Mouse (Mus musculus) cerebellum, adult 9-10 months (tissue): ENCODE results near the gene Morc4.

ENCODE experiments used
- DNase-seq: peaks from one replicate; pipeline ENCODE4 v3.0.0; 2022

The Morc4 gene

DNA sequence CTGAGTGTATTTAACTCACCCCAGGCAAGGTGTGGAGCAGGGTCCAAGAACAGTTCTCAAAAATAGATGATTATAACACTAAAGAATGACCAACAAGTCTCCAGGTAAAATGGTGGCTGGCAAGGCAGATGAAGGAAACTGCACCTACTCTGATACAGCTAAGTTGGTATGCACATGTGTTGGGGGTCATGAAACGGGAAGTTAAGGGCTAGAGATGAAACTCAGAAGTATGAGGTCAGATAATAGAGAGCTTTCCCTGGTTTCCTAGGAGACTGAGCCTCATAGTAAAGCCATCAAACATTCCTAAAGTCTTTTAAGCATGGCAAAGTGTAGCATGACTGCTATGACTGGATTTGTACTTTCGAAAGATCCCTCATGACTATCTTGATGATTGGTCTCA is 68.4 kb downstream of the Morc4 start:
- no peak for DNase-seq

DNA sequence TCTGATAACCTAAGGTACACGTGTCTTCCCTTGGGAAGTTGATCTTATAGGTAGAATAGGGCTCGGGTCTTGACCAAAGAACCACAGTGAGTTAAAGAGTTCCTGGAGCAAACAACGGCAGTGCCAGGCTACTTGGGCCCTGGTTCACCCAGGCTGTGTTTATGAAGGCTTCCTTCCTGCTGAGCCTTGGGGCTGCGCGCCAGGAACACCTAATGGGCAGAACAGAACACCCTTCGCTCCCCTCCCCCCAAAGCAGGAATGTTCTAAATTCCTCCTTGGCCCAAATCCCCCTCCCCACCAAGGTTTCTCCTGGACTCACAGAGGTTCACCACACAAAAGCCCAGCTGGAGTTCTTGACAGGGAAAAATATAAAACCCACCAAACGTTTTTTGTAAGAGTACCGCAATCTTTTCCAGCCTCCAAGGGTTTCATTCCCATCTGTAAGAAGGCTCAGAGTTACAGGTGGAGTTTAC is 71.0 kb downstream of the Morc4 start, which contains the start of gene Cldn2:
Gene Cldn2 (plus strand): TSS at position 423 of the 473 bp plus-strand sequence.
- DNase-seq, result no peak

DNA sequence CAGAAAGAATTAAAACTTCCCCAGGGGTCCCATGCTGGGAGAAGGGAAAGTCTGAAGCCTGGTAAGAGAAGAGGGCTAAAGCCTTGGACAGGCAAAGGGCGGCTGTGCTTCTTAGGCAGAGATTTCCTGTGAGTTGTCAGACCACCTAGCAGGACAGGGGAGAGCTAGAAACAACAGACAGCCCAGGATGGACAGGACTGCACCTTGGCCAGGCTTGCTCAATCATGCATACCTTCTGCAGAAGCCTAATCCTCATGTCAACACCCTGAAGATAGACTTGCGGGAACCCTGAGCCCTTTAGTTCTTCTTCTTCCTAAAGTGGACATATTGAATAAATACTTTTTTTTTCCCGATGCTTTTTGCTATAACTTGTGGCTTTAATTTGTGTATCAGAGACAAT is 71.5 kb downstream of the Morc4 start:
- DNase-seq, result no peak

DNA sequence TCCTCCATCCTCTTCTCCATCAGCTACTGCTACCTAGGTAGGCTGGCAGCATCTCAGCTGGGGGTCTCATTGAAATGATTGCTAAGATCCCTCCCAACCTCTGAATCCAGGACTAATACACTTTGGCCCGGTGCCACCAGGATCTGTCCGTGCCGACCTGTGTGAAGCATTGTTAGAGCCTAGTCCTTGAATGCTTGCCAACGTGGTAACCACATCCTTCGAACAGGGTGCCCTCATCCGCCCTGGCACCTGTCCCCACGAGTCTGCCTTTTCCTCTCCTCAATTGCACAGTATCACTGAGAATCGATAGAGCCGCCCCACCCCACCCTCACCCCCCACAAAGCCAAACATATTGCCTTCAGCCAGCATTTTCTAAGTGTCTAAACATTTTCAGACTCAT is 73.6 kb downstream of the Morc4 start:
- DNase-seq, result no peak

DNA sequence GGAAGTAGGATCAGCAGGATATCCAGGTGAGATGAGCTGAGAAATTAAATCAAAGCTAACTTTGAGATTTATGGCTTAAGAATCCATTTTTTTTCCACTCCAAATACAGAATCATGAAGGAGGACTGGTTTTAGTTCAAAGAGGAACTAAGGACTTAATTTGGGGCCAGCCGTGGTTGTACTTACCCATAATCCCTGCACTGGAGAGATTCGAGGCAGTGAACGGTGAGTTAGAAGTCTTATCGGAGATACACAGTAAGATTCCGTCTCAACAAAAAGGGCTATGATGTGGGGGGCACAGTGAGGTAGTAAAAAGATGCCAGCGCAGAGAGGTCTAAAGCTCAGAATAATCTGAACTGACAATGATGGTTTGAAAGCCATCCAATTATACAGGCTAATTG is 75.4 kb downstream of the Morc4 start:
- no peak for DNase-seq

DNA sequence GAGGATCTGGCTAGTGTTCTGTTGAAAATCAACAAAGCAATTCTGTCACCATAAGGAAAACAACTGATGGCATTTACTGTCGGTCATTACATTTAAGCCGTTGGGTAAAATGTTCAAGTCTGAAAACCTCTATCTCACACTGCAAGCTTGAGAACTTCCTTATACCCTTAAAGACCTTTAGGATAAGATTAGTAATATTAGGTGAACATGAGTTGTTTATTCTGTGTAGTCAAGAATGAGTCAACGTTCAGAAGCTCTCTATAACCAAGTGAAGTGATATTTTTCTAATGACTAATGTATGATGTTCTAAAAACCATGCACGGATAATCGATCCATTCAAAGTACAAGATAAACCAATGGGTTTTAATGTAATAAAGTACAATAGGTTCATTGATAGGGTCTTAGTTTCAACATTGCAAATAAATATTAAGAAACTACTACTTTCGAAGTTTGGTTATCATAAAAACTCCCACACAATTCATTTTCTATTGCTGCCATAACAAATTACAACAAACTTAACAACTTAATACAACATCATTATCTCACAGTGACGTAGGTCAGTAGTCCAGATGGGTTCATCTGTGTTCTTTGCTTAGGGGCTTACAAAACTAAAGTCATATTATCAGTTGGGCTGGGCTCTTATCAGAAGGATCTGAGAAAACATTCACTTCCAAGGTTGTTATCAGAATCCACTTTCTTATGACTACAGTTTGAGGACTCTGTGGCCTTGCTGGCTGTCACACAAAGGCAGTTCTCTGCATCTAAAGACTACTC is 77.2 kb downstream of the Morc4 start:
- no peak for DNase-seq

DNA sequence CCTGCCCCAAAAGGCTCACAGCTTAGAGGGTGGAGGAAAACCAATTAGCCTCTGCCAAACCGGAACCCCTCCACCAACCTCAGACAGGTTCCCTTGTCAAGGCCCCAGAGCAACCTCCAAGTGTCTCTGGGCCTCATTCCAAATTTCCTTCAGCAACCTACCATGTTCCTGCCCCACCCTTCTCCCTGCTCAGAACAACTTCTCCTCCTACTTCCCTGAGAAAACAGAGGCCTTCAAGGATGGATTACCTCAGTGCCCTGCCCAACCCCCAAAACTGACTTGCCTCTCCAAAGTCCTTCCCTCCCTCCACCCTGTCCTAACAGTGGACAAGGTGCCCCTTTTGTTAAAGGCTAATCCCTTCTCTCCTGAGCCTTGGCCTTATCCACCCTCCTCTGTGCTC is 85.7 kb downstream of the Morc4 start:
- DNase-seq, result no peak

DNA sequence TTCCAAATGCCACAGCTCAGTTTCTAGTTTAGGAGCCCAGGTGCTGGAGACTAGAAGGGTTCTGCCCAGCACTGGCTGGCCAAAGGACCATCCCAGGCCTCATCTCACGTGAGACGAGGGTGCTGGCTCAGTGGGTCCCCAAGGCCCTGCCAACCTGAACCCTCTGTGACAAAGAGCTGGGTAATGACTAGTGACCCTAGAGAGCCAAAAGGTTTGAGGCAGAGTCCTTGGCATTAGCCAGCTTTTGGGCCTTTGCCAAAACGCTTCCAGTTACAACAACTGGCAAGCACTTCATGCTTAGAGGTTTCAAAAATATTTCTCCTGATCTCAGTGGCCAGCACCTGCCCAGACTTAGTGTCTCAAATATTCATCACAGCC is 88.4 kb downstream of the Morc4 start:
- no peak for DNase-seq

DNA sequence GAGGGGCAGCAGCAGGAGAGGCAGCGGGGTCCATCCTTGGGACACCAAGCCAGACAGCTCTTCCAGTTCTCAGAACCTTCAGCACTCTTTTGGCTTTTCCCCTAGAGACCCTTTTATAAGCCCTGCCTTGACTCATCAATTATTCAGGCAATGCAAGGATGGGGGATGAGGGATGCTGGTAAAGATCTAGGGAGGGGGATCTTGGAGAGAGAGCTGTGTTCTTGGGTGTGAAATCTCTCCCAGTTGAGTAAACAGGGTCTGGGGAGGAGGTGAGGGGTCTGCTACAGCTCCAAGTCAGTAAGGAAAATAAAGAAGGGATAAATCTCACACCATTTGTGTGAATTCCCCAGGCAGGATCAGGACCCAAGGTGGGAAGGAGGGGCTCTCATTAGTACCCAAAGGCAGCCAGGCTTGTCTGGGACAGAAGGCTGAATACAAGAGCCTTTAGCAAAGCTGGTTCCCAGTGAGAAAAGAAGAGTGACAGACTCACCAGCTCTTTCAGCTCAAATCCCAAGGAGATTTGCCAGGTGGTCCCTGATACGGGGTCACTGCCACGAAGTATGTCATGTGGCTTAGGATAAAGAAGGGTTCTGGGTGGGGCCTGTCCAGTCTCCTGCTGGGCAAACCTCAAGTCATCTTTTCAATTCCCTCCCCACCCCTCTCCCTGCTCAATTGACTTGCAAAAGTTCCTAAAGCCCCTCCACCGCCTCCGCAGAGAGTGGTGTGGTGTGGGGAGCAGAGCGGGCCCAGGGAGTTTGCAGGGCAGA is 89.0 kb downstream of the Morc4 start, which contains the start of gene Ripply1:
Gene Ripply1 (minus strand): TSS at position 76 of the 767 bp plus-strand sequence.
- no peak for DNase-seq

DNA sequence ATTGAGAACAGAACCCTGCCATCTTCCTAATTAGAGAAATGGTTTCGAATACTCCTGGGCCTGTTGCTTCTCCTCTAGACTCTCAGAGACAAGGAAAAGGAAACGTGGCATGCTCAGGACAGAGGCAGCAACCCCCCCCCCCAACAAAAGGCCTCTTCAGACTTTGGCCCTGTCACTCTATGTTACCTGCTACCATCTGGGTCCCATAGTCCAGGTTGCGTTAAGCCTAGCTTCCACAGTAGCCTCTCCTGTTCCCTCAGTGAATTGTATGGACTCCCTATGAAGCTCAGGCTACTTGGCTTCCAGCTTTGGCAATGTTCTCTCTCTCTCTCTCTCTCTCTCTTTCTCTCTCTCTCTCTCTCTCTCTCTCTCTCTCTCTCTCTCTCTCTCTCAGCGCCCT is 89.9 kb downstream of the Morc4 start:
- DNase-seq, result no peak

DNA sequence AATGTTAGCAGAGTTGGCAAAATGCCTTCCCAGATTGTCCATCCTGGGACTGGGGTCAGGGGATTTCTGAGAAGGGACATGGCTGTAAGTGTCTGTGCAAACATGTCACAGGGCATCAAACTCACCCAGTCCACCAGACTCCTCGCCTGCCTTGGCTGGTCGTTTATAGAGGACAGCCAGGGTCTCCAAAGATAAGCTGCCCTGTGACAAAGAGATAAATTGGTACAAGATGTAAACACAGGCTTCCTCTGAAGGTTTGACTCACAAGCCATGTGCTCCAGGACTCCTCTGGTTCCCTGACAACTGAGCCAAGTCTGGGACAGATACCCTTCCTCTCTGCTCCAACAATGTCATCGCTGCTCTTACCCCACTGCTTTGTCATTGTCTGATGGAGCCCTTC is 90.5 kb downstream of the Morc4 start:
- no peak for DNase-seq

DNA sequence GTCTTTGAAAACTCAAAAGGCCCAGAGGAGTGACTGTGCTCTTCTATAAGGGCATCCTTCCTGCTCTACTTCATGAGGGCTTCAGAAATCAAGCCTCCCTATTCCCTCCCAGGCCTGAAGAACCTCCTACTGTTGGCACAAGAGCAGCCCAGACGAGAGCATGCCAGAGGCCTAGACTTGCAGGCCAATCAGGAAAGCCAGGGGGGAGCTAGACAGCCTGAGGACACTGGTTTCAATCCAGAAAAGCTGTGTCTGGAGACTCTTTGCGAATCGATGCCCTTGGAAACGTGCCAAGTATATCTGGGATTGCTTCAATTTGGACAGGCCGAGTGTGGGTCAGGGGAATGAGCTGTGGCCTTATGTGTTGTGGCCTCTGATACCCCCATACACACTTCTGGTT is 92.1 kb downstream of the Morc4 start:
- no peak for DNase-seq

DNA sequence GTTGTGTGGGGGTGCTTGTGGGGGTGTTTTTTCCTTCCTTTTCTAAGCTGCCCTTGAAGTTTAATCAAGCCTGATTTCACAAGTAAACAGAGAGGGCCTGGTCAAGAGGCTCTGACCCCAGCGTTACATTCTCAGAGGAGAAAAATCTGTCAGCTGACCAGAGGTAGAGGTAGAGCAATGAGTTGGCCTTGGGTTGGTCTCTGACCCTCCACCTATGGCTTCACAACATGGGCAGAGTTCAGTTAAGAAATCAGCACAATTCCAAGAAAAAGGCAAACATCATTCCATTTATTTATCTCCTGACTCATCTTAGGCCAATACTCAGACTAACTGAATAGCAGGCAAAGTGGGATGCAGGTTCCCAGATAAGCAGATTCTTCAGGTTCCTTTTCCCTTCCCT is 92.6 kb downstream of the Morc4 start:
- no peak for DNase-seq

DNA sequence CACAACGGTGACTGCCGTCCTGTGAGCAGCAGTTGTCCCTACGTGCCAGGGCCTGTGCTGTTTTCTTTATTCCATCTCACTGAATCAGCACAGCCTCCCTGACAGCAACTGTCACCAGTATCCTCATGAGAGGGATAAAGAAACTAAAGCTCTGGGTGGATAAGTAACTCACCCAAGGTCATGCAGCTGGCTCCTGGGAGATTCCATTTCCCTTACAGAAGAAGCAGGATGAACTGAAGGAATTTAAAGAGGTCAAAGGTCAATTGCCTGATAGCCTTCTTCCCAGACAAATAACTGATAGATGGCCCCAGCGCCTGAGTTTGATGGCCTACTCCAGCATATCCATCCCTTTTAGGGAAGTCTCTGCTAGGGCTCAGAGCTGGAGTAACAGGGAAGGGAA is 94.1 kb downstream of the Morc4 start:
- DNase-seq, result no peak

DNA sequence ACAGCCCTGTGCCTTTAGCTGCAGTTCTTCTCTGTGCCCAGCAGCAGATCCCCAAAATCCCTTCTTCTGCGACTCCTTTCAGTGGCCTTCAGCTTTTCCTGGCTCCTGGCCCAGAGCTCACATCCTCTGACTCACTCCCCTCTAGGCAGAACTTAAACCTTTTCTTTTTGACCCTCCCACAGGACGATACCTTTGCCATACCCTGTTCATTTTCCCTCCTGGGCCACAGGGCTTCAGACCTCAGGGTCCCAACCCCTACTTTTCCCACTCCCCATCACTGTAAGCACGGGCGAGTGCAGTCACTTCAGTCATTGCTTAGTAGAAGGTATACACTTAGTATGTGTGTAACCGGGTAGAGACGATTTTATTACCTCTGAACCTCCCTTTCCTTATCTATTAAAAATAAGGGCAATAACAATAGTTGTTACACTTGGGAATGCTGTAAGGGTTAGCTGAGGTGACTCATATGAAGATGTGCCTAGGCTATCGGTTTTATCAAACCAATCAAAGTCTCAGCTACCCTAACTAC is 96.3 kb downstream of the Morc4 start:
- no peak for DNase-seq

DNA sequence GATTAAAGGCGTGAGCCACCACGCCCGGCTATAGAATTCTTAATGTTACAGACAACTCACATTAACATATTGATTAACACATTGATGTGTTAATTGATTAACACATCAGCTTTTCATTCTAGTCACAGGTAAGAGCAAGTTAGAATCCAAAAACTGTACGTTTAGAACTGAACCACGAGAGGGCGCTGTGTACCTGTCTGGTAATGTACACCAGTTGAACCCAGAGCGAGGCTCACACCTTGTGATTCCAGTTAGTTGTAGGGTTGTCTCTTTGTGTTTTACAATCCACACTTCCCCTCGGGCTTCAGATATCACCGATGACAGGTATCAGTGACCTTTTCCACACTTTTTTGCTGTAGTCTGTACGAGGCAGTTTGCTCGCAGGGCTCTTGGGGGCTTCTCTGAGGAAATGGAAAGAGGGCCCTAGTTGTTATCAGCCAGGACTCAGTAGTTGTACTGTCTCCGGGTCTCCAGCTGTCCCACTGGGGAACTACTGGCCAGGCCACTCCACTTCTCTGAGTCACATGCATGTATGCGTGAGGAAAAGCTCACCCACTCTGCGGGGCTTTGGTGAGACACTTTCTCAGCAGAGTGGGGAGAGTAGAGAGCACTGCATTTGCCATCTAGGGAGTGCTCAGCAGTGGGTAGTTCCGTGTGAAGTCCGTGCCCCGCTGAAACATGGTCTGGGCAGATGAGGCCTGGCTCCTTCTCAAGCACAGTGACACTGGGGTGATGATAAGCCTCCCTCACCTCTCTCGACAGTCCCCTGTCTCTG is 97.0 kb downstream of the Morc4 start:
- peak; percentile 25 for DNase-seq
